Comparison of ENCODE assay signal across 9 mouse cellular contexts in the genomic region with DNA sequence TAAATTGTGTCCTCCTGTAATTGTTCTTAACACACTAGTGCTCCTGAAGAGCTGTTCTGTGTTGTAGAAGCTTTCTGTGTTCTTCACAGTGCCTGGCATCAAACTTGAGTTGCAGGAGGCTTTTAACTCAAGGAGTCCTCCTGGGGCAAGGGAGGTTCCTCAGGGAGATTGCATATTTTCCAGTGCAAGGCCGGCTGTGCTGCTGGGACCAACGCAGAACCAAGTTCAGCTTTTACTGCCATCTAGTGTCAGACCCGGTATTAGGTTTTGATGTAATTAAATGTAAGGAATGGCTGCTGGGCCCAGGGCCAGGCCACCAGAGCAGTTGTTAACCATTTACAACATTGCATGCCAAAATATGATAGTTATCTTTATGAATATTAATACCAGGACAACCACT.
DNase-seq lines count a peak whose midpoint lies in the region; ATAC-seq and TF ChIP-seq lines count a peak whose summit lies in the region.
"Had no signal": no experiment of that assay in that cellular context is flagged by ENCODE, and none has a peak within 500 bp of the region (broad histone marks: within the 10 kb centered on the region; RNA-seq: fewer than 3 reads in every experiment).

No protein-coding gene starts in this region.

- H3K4me2 ChIP-seq in forebrain, embryonic 12.5 days: no peak overlapping the region

- peak; percentile 39 for DNase-seq in forebrain, embryonic 10.5 days (ENCODE audit: extremely low spot score, low spot score)
- peak; percentile 91 for DNase-seq in NIH3T3 (ENCODE audit: low read depth)
- peak; percentile 70 to 77 for DNase-seq in cerebellum, postnatal 14 days
- DNase-seq in heart, adult 9 months (ENCODE audit: low spot score in 2 of 2): peak; percentile 23 to 27
- DNase-seq in kidney, postnatal 36 days: peak; percentile 69 to 80
- peak; percentile 36 for DNase-seq in lung, adult 2 months
- peak; percentile 59 to 66 for DNase-seq in right cerebral cortex, adult 2 months (ENCODE audit: low spot score in 2 of 2)

- H3K4me3 ChIP-seq in forebrain, embryonic 10.5 days: no peak overlapping the region
- no peak overlapping the region for H3K4me3 ChIP-seq in forebrain, embryonic 12.5 days (replicated peaks)
- H3K4me3 ChIP-seq in lung, adult 2 months (replicated peaks; ENCODE audit: extremely low read depth, low read depth, low read length): no peak overlapping the region

- peak; percentile 71 for TF ChIP-seq CTCF in lung, adult 2 months (IDR thresholded peaks at IDR 0.05; ENCODE audit: insufficient read depth, low read length)

- 0% methylated on average over 3 of the region's 3 CpGs for WGBS in forebrain, embryonic 10.5 days
- 0% methylated on average over 3 of the region's 3 CpGs for WGBS in forebrain, embryonic 12.5 days
- whole genome bisulfite sequencing in lung, adult 2 months: 2% methylated on average over 3 of the region's 3 CpGs

- no peaks in the 10 kb centered on the region for H3K4me1 ChIP-seq in forebrain, embryonic 10.5 days
- no peaks in the 10 kb centered on the region for H3K4me1 ChIP-seq in forebrain, embryonic 12.5 days
- H3K4me1 ChIP-seq in lung, adult 2 months (ENCODE audit: control insufficient read depth, insufficient read depth, low read length): peaks cover 4% of the 10 kb centered on the region

- TF ChIP-seq POLR2A in lung, adult 2 months (IDR thresholded peaks at IDR 0.05; ENCODE audit: borderline replicate concordance, extremely low read depth, low read depth, low read length): no peak

- H3K27me3 ChIP-seq in forebrain, embryonic 10.5 days (ENCODE audit: poor library complexity, severe bottlenecking): no peaks in the 10 kb centered on the region
- H3K27me3 ChIP-seq in forebrain, embryonic 12.5 days: no peaks in the 10 kb centered on the region

- H3K9me3 ChIP-seq in forebrain, embryonic 10.5 days: no peaks in the 10 kb centered on the region
- no peaks in the 10 kb centered on the region for H3K9me3 ChIP-seq in forebrain, embryonic 12.5 days

- no peak overlapping the region for H3K9ac ChIP-seq in forebrain, embryonic 12.5 days

- H3K36me3 ChIP-seq in forebrain, embryonic 10.5 days (replicated peaks): no peaks in the 10 kb centered on the region
- no peaks in the 10 kb centered on the region for H3K36me3 ChIP-seq in forebrain, embryonic 12.5 days (replicated peaks)

- ATAC-seq in forebrain, embryonic 12.5 days (ENCODE audit: low FRiP score): no peak; the same call in 1 of the 2 replicates

- no peak overlapping the region for H3K27ac ChIP-seq in forebrain, embryonic 10.5 days
- no peak overlapping the region for H3K27ac ChIP-seq in forebrain, embryonic 12.5 days
- H3K27ac ChIP-seq: macrophage had no signal

Comparison
In these comparisons a context has a peak if more than half of its experiments do, and no peak if none do; other contexts are left out.
1. DNase-seq: peak in every context shown above with its lines; median percentile 91 in NIH3T3; 74 in kidney, postnatal 36 days; 74 in cerebellum, postnatal 14 days; 62 in right cerebral cortex, adult 2 months; 39 in forebrain, embryonic 10.5 days; 36 in lung, adult 2 months; 25 in heart, adult 9 months.